Mouse (Mus musculus) embryonic fibroblast, embryonic 13.5 days (primary cell): ENCODE measurements around the gene Rec8. TPM values are rescaled to one million over a fixed set of nuclear protein-coding genes. Genes with fewer than 3 reads are reported as not detected.
A peak's percentile ranks its signal among the peaks of the same experiment; 100 is the strongest.

Experiments
- H3K27ac ChIP-seq: 2 replicates; pipeline ENCODE4 v1.5.1; 2012; ENCODE audit warnings: low read length, control low read depth, inconsistent platforms; ENCODE audit not compliant: insufficient read depth
- H3K4me1 ChIP-seq: 2 replicates; pipeline ENCODE4 v1.6.1; 2011; ENCODE audit warnings: low read length; ENCODE audit not compliant: control insufficient read depth, insufficient read depth
- H3K4me3 ChIP-seq: 2 replicates; pipeline ENCODE4 v1.5.1; 2011; ENCODE audit warnings: mild to moderate bottlenecking, control low read depth, low read length; ENCODE audit not compliant: insufficient read depth
- CTCF ChIP-seq: IDR thresholded peaks from 2 replicates; pipeline ENCODE4 v1.5.1; 2011; ENCODE audit warnings: mild to moderate bottlenecking, control low read depth, low read length, moderate library complexity, borderline replicate concordance; ENCODE audit not compliant: insufficient read depth
- POLR2A ChIP-seq: IDR thresholded peaks from 2 replicates; pipeline ENCODE4 v1.6.1; 2011; ENCODE audit warnings: low read depth, mild to moderate bottlenecking, control low read depth, low read length, moderate library complexity
- polyA plus RNA-seq: library from polyadenylated mRNA; stranded (reverse); fragments of >200 nt; gene quantifications from 2 replicates; pipeline ENCODE4 v1.2.4, GENCODE M21; 2011; ENCODE audit warnings: low read depth; ENCODE audit not compliant: missing spikeins, insufficient read length

The Rec8 gene
- 0.65 TPM in 1 of 2 replicates, not detected in the other for polyA plus RNA-seq

DNA sequence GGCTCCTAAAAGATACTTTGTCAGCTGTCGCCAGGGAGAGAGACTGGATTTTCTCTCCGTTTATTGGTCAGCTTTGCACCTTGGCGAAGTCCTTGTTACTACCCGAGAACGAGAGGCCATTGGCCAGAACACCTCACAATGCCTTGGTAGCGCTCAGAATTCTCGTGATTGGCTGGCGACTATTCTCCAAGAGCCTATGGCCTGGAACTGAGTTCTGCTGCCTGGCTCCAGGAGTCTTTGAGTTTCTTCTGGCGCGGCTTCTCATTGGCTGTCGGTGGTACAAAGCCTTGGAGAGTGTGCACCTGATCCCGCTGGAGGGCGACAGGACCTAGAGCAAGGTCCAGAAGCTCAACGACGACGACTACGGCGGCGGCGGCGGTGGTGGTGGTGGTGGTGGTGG is at the start of gene Rec8:
Rec8 (plus strand) TSS at position 216 of the 400 bp plus-strand sequence.
- H3K4me1 ChIP-seq, result no peaks in the 10 kb centered on the region
- no peak within 1 kb of the TSS for H3K27ac ChIP-seq
- no peak within 1 kb of the TSS for H3K4me3 ChIP-seq
- TF ChIP-seq POLR2A (no peak), CTCF (no peak)

DNA sequence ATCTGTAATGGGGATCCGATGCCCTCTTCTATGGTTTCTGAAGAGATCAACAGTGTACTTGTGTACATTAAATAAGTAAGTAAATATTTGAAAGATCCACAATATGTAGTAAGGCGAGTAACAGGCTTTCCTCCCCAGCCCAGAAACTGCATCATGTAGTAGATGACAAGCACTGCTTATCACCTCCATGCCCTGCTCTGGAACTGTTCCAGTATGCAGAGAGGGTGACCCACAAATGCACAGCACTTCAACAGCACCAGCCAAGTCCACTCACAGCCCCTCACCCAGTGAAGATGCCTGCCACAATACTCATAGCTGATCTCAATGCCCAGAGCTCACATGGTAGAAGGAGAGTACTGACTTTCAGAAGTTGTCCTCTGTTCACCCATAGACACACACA is 47.2 kb upstream of the Rec8 start:
- H3K27ac ChIP-seq, result no peak overlapping the region
- H3K4me1 ChIP-seq, result no peaks in the 10 kb centered on the region
- H3K4me3 ChIP-seq, result no peak overlapping the region
- TF ChIP-seq POLR2A (no peak), CTCF (no peak)

DNA sequence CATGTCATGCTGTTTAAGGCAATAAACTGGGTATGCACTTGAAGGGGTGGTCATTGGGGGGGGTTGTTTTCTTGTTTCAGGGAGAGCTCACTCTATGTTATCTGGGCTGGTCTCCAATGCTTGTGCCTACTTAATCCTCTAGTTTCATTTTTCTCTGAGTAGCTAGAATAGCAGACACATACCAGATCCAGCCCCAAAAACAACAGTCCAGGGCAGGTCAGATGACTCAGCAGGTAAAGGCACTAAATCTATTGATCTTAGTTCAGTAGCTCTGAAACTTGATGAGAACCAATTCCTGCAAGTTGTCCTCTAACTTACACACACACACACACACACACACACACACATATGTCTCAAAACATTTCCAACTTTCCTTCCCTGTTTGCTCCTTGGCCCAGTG is 46.1 kb upstream of the Rec8 start:
- Histone ChIP-seq H3K27ac (no peak overlapping the region), H3K4me1 (no peaks in the 10 kb centered on the region), H3K4me3 (no peak overlapping the region)
- TF ChIP-seq CTCF (no peak), POLR2A (no peak)

DNA sequence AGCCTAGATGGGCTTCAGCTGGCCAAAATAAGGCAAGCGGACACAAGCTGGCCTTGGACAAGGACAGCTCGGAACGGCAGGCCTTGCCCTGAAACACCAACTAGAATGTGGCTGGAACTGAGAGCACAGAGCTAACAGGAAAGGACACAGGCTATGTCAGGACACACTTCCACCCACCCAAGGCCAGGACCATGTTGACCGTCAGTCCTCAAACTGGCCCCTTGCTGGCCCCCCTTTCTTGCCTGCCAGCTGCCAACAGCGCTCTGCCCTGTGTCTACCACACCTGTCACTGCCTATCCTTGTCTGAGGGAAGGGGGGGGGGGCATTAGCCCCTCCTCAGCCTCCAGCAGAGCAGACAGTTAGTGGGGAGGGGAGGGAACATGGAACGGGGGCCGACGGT is 42.5 kb upstream of the Rec8 start, which contains the start of gene Fitm1:
Fitm1 (plus strand) TSS at position 316 of the 400 bp plus-strand sequence.
- Histone ChIP-seq H3K4me1 (no peaks in the 10 kb centered on the region), H3K4me3 (no peak within 1 kb of the TSS), H3K27ac (no peak within 1 kb of the TSS)
- no peak for TF ChIP-seq CTCF
- TF ChIP-seq POLR2A, result no peak

DNA sequence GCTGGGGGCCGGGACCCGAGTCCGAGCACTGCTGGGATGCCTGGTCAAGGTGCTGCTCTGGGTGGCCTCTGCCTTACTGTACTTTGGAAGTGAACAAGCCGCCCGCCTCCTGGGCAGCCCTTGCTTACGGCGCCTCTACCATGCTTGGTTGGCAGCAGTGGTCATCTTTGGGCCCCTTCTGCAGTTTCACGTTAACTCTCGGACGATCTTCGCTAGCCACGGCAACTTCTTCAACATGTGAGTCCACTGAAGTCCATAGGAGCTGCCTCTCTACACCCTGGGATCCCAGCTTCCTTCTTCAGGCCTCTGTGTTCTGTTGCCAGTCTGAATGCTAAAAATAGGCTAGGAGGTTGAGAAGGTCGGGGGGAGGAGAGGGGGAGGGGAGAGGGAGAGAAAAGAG is 42.1 kb upstream of the Rec8 start:
- Histone ChIP-seq H3K4me3 (no peak overlapping the region), H3K27ac (no peak overlapping the region), H3K4me1 (no peaks in the 10 kb centered on the region)
- no peak for TF ChIP-seq POLR2A

DNA sequence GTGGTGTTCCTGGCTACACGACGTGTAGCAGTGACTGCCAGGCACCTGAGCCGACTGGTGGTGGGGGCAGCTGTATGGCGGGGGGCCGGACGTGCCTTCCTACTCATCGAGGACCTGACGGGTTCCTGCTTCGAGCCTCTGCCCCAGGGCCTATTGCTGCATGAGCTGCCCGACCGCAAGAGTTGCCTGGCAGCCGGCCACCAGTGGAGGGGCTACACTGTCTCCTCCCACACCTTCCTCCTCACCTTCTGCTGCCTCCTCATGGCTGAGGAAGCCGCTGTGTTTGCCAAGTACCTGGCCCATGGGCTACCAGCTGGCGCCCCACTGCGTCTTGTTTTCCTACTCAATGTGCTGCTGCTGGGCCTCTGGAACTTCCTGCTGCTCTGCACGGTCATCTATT is 41.5 kb upstream of the Rec8 start:
- TF ChIP-seq POLR2A, result no peak
- TF ChIP-seq CTCF, result no peak
- Histone ChIP-seq H3K4me1 (no peaks in the 10 kb centered on the region), H3K4me3 (no peak overlapping the region), H3K27ac (no peak overlapping the region)

DNA sequence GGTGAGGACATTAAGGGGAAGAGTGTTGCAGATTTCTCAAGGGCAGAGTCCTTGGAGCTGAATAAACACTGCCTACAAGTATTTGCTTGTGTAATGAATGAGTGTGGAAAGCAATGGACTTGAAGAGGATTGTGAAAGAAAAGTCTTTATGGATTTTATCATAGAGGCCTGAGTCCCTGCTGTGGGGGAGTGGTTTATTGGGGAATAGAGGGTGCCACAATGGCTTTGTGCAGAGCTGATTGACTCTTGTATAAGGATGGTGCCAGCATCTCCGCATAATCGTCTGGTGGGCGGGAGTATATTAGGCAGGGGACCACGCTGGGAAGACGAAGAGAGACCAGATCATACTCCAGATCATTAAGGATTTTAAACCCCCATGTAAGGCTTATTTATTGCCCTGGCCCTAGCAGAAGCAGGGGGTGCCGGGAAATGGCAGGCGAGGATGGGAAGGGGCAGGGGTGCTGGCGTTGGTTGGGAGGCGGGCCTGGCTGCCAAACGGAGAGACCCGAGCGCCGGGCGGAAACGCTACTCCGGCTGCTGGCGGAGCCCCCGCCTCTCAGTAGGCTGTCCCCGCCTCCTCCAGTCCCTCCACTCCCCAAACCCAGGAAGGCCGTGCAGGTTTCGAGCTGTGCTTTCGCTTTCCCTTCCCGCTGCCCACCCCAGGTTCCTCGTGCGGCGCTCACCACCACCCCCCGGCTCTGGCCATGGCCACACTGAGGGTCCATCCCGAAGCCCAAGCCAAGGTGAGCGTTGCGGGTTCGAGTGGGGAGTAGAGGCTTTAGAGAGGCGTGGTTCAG is 39.8 kb upstream of the Rec8 start, which contains the start of gene Psme1:
Psme1 (plus strand) TSS at position 253 of the 797 bp plus-strand sequence.
- TF ChIP-seq POLR2A (peak; percentile 73), CTCF (no peak)
- Histone ChIP-seq H3K4me3 (peak within 1 kb of the TSS; percentile 82), H3K27ac (peak within 1 kb of the TSS; percentile 30; the same call in 1 of the 2 replicates), H3K4me1 (no peaks in the 10 kb centered on the region)

DNA sequence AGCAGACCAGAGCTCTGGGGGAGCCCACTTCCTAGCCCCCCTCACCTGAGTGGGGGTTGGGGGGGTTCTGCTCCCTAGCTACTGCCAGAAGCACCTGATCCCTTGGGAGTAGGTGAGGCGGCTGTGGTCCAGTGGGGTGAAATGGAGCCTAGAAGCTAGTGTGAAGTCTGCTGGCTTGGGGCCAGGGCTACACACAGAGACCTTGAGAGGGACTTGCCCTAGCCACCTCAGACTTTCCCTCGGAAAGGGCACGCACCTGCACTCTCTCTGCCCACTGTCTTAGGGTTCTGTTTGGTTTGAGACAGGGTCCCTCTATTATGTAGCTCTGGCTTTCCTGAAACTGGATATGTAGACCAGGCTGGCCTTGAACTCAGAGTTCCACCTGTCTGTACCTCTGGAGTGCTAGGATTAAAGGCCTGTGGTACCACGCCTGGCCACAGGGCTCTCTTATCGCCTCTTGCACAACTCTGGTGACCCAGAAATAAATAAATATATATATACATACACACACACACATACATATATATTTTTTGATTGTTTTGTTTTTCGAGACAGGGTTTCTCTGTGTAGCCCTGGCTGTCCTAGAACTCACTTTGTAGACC is 39.1 kb upstream of the Rec8 start:
- Histone ChIP-seq H3K4me3 (peak overlapping the region; percentile 82), H3K4me1 (no peaks in the 10 kb centered on the region), H3K27ac (no peak overlapping the region)
- TF ChIP-seq POLR2A (no peak), CTCF (no peak)

DNA sequence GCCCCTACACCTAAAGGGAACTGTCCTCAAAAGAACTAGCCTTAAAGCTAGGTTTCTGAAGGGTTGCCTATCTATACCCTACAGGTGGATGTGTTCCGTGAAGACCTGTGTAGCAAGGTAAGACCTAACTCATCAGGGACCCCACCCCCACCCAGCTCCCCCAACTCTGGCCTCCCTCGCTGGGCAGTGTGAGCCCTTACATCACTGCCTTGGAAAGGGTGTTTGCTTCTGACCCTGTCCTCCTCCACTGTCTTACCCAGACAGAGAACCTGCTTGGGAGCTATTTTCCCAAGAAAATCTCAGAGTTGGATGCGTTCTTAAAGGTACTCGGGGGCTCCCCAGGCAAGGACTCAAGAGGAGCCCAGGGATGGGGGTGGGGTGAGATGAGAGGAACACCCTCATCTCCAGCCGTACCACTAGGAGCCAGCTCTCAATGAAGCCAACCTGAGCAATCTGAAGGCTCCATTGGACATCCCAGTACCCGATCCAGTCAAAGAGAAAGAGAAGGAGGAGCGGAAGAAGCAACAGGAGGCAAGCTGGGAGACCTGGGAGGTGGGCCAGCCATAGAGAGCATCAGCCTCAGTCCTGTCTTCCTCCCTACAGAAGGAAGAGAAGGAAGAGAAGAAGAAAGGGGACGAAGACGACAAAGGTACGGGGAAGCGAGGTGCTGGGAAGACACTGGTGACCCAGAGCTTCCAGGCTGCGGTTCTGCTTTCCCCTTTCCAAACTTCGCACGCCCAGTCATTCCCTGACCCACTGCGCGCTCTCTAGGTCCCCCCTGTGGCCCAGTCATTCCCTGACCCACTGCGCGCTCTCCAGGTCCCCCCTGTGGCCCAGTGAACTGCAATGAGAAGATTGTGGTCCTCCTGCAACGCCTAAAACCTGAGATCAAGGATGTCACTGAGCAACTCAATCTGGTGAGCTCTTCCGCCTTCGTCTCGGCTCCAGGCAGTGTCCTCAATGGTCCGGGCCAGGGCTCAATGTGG is 38.0 kb upstream of the Rec8 start:
- no peak overlapping the region for H3K4me3 ChIP-seq
- TF ChIP-seq CTCF (no peak), POLR2A (no peak)
- no peak overlapping the region for H3K27ac ChIP-seq
- H3K4me1 ChIP-seq, result no peaks in the 10 kb centered on the region

DNA sequence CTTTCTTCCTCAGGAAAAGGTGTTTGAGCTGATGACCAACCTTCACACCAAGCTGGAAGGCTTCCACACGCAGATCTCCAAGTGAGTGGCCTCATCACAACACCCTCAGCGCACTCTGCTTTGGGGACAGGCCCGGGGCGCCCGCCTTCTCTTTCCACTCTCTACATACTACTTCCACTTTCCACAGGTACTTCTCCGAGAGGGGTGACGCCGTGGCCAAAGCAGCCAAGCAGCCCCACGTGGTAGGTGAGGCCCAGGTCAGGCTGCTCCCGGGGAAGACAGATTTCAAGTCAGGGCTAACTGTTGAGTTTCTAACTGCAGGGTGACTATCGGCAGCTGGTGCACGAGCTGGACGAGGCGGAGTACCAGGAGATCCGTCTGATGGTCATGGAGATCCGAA is 37.1 kb upstream of the Rec8 start:
- H3K4me1 ChIP-seq, result no peaks in the 10 kb centered on the region
- no peak overlapping the region for H3K4me3 ChIP-seq
- H3K27ac ChIP-seq, result no peak overlapping the region
- TF ChIP-seq CTCF, result no peak
- no peak for TF ChIP-seq POLR2A
